Mouse (Mus musculus): Measurements from ENCODE around the gene Ptprt. TPM values are rescaled to one million over a fixed set of nuclear protein-coding genes. Genes with fewer than 3 reads are reported as not detected.

The Ptprt gene
- polyA plus RNA-seq, 1 experiment = 1.1 TPM

GRCm38 (mm10) chr2:162682674-162683073 lies 21.7 kb upstream of the Ptprt start:
- H3K4me1 ChIP-seq (replicated peaks; ENCODE audit: control insufficient read depth, insufficient read depth, low read length) = no peaks in the 10 kb centered on the region
- no peak overlapping the region for H3K27ac ChIP-seq (ENCODE audit: control insufficient read depth, insufficient read depth, low read length)
- TF ChIP-seq POLR2A (IDR thresholded peaks at IDR 0.05; ENCODE audit: control insufficient read depth, extremely low read depth, insufficient read depth, low read length, poor library complexity) (no peak), CTCF (IDR thresholded peaks at IDR 0.05; ENCODE audit: borderline replicate concordance, control insufficient read depth, extremely low read depth, insufficient read depth, low read length, poor library complexity) (0 out of 2 replicates have a peak, but pooled peaks have one; percentile 26)
- no peak for DNase-seq
- H3K27me3 ChIP-seq (ENCODE audit: control insufficient read depth, insufficient read depth, low read length) = no peaks in the 10 kb centered on the region
- H3K36me3 ChIP-seq (ENCODE audit: control insufficient read depth, insufficient read depth, low read length) = no peaks in the 10 kb centered on the region
- H3K4me3 ChIP-seq (ENCODE audit: control insufficient read depth, insufficient read depth, low read length) = no peak overlapping the region
- 19% methylated on average over 6 of the region's 6 CpGs for WGBS

- H3K4me1 ChIP-seq (replicated peaks; ENCODE audit: control insufficient read depth, insufficient read depth, low read length) = no peaks in the 10 kb centered on the region
- 40% methylated on average over 1 of the region's 1 CpGs for WGBS
Observed at GRCm38 (mm10) chr2:162662431-162662970, 1.6 kb upstream of the Ptprt start.

DNA sequence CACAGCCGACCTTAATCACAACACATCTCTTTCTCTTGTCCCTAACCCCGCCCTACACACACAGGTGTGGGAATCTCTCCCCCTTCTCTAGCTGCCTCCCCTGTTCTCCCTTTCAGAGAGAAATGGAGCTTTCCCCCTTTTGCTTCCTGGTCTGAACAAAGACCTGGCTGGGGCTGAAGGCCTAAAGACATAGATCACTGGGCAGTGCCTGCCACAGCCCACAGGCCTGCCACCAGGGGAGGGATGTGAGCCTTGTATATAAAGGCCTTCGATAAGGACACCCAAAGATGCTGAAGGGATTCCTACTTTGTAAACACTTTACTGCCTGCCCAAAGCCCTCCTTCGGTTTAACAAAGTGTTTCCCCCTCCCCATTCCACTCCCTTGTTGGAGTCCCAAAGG lies 786 bp upstream of the Ptprt start:
- Histone ChIP-seq H3K36me3 (ENCODE audit: control insufficient read depth, insufficient read depth, low read length) (no peaks in the 10 kb centered on the region), H3K27me3 (ENCODE audit: control insufficient read depth, insufficient read depth, low read length) (peaks cover 6% of the 10 kb centered on the region; the same call in 1 of the 2 replicates), H3K27ac (ENCODE audit: control insufficient read depth, insufficient read depth, low read length) (no peak overlapping the region), H3K4me3 (ENCODE audit: control insufficient read depth, insufficient read depth, low read length) (no peak overlapping the region), H3K4me1 (replicated peaks; ENCODE audit: control insufficient read depth, insufficient read depth, low read length) (no peaks in the 10 kb centered on the region)
- TF ChIP-seq CTCF (IDR thresholded peaks at IDR 0.05; ENCODE audit: borderline replicate concordance, control insufficient read depth, extremely low read depth, insufficient read depth, low read length, poor library complexity) = no peak
- TF ChIP-seq POLR2A (IDR thresholded peaks at IDR 0.05; ENCODE audit: control insufficient read depth, extremely low read depth, insufficient read depth, low read length, poor library complexity) = no peak
- 15% methylated on average over 4 of the region's 4 CpGs for WGBS
- DNase-seq = no peak

More at GRCm38 (mm10) chr2:162662431-162662970, 1.6 kb upstream of the Ptprt start:
- DNase-seq = no peak
- H3K4me3 ChIP-seq (ENCODE audit: control insufficient read depth, insufficient read depth, low read length) = no peak overlapping the region
- no peak overlapping the region for H3K27ac ChIP-seq (ENCODE audit: control insufficient read depth, insufficient read depth, low read length)
- peaks cover 6% of the 10 kb centered on the region; the same call in 1 of the 2 replicates for H3K27me3 ChIP-seq (ENCODE audit: control insufficient read depth, insufficient read depth, low read length)
- no peak for TF ChIP-seq POLR2A (IDR thresholded peaks at IDR 0.05; ENCODE audit: control insufficient read depth, extremely low read depth, insufficient read depth, low read length, poor library complexity)
- no peak for TF ChIP-seq CTCF (IDR thresholded peaks at IDR 0.05; ENCODE audit: borderline replicate concordance, control insufficient read depth, extremely low read depth, insufficient read depth, low read length, poor library complexity)
- no peaks in the 10 kb centered on the region for H3K36me3 ChIP-seq (ENCODE audit: control insufficient read depth, insufficient read depth, low read length)

- TF ChIP-seq POLR2A (IDR thresholded peaks at IDR 0.05; ENCODE audit: control insufficient read depth, extremely low read depth, insufficient read depth, low read length, poor library complexity) (no peak), CTCF (IDR thresholded peaks at IDR 0.05; ENCODE audit: borderline replicate concordance, control insufficient read depth, extremely low read depth, insufficient read depth, low read length, poor library complexity) (no peak)
- peaks cover 6% of the 10 kb centered on the region; the same call in 1 of the 2 replicates for H3K27me3 ChIP-seq (ENCODE audit: control insufficient read depth, insufficient read depth, low read length)
- H3K36me3 ChIP-seq (ENCODE audit: control insufficient read depth, insufficient read depth, low read length) = no peaks in the 10 kb centered on the region
- DNase-seq = no peak
- H3K27ac ChIP-seq (ENCODE audit: control insufficient read depth, insufficient read depth, low read length) = no peak overlapping the region
- WGBS = 3% methylated on average over 57 of the region's 57 CpGs
- no peaks in the 10 kb centered on the region for H3K4me1 ChIP-seq (replicated peaks; ENCODE audit: control insufficient read depth, insufficient read depth, low read length)
- no peak overlapping the region for H3K4me3 ChIP-seq (ENCODE audit: control insufficient read depth, insufficient read depth, low read length)
Observed at GRCm38 (mm10) chr2:162660231-162660940, 561 bp downstream of the Ptprt start.

- no peaks in the 10 kb centered on the region for H3K4me1 ChIP-seq (replicated peaks; ENCODE audit: control insufficient read depth, insufficient read depth, low read length)
- WGBS = under 1% methylated on average over 18 of the region's 18 CpGs
- H3K27ac ChIP-seq (ENCODE audit: control insufficient read depth, insufficient read depth, low read length) = no peak overlapping the region
- peaks cover 6% of the 10 kb centered on the region; the same call in 1 of the 2 replicates for H3K27me3 ChIP-seq (ENCODE audit: control insufficient read depth, insufficient read depth, low read length)
- no peak overlapping the region for H3K4me3 ChIP-seq (ENCODE audit: control insufficient read depth, insufficient read depth, low read length)
- DNase-seq = peak; percentile 43
- TF ChIP-seq CTCF (IDR thresholded peaks at IDR 0.05; ENCODE audit: borderline replicate concordance, control insufficient read depth, extremely low read depth, insufficient read depth, low read length, poor library complexity) (peak; percentile 74; the same call in 1 of the 2 replicates), POLR2A (IDR thresholded peaks at IDR 0.05; ENCODE audit: control insufficient read depth, extremely low read depth, insufficient read depth, low read length, poor library complexity) (no peak)
- no peaks in the 10 kb centered on the region for H3K36me3 ChIP-seq (ENCODE audit: control insufficient read depth, insufficient read depth, low read length)
Observed at GRCm38 (mm10) chr2:162658997-162659396, 1.9 kb downstream of the Ptprt start.

DNA sequence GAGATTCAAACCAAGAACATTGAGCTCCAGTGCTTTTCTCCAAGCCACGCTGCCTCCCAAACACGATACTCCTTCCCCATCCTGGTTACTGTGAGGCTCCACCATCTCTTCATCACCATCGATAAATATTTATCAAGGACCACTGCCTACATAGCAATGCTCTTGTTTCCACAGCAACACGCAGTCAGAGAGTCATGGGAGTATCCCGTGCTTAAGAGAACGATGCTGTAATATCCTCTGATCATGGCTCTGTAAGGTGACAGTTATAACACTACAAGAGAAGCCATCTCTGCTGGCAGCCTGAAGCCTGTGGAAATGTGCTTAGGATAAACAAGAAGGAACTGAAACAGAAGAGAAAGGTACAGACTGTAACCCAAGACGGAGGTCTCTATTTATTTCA lies 3.4 kb downstream of the Ptprt start:
- H3K27me3 ChIP-seq (ENCODE audit: control insufficient read depth, insufficient read depth, low read length) = peaks cover 6% of the 10 kb centered on the region; the same call in 1 of the 2 replicates
- 64% methylated on average over 7 of the region's 7 CpGs for WGBS
- no peak for TF ChIP-seq POLR2A (IDR thresholded peaks at IDR 0.05; ENCODE audit: control insufficient read depth, extremely low read depth, insufficient read depth, low read length, poor library complexity)
- TF ChIP-seq CTCF (IDR thresholded peaks at IDR 0.05; ENCODE audit: borderline replicate concordance, control insufficient read depth, extremely low read depth, insufficient read depth, low read length, poor library complexity) = no peak
- no peaks in the 10 kb centered on the region for H3K36me3 ChIP-seq (ENCODE audit: control insufficient read depth, insufficient read depth, low read length)
- no peak overlapping the region for H3K4me3 ChIP-seq (ENCODE audit: control insufficient read depth, insufficient read depth, low read length)
- no peak overlapping the region for H3K27ac ChIP-seq (ENCODE audit: control insufficient read depth, insufficient read depth, low read length)
- DNase-seq = no peak
- H3K4me1 ChIP-seq (replicated peaks; ENCODE audit: control insufficient read depth, insufficient read depth, low read length) = no peaks in the 10 kb centered on the region
